Mouse (Mus musculus) CH12.LX (cell line): ENCODE data around the gene Nemp2.

Source experiments
- CHD2 ChIP-seq: IDR thresholded peaks from 2 replicates; pipeline ENCODE4 v1.6.1; 2011; ENCODE audit warnings: low read length, improper control_type of control experiment
- CTCF ChIP-seq, 2 experiments: IDR thresholded peaks in 1 of 2; conservative IDR thresholded peaks in 1 of 2; 2 replicates each; pipeline ENCODE4 v1.5.1; 2011 to 2012; ENCODE audit warnings: low read depth in 2 of 2, low read length in 2 of 2, improper control_type of control experiment in 1 of 2, inconsistent platforms in 1 of 2, mild to moderate bottlenecking in 1 of 2, moderate library complexity in 1 of 2
- MAX ChIP-seq: IDR thresholded peaks from 2 replicates; pipeline ENCODE4 v1.6.1; 2011; ENCODE audit warnings: low read length, improper control_type of control experiment
- ZC3H11A ChIP-seq: IDR thresholded peaks from 2 replicates; pipeline ENCODE4 v1.6.1; 2012; ENCODE audit warnings: low read depth, mild to moderate bottlenecking, inconsistent platforms, low read length, improper control_type of control experiment

DNA sequence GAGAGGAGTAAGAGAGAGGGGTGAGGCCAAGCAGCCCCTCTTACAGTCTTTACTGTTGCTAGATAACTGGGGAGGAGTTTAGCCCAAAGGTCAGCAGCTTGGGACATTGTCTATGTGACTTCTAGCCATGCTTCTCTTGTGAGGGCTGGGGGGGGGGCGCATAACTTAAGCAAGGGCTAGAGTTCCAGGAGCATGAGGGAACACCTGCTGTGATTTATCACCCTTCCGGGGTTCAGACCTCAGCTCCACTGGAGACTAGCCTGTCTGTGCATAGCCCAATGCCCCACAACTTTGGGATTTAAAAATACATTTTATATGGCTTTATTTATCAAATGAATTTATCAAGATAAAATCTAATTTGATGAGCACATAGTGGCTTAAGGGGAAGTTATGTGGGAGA is 7.6 kb downstream of the Nemp2 start:
- TF ChIP-seq CTCF (conservative IDR thresholded peaks at IDR 0.05 in 1 of 2, IDR thresholded peaks at IDR 0.05 in 1 of 2; ENCODE audit: low read depth in 2 of 2, low read length in 2 of 2) (no peak), ZC3H11A (no peak), CHD2 (no peak), MAX (no peak)
